Mouse (Mus musculus): ENCODE measurements around the gene Fktn. TPM values are rescaled to one million over a fixed set of nuclear protein-coding genes. Genes with fewer than 3 reads are reported as not detected.

The Fktn gene
- polyA plus RNA-seq, 1 experiment from 2014 or later = 3.1 TPM

Other genes with a start within 250 kb of the Fktn start
- gene Fsd1l, start 82.5 kb upstream of the Fktn start, polyA plus RNA-seq (2015; fragmentation: Nextera tagmentation; extraction: Ambion mirVana) = 1.2 and 2.3 TPM in 2 replicates
- gene Tal2, start 65.7 kb downstream of the Fktn start, polyA plus RNA-seq (2015; fragmentation: Nextera tagmentation; extraction: Ambion mirVana) = not detected in 2 replicates
- 5.2 and 5.5 TPM in 2 replicates for gene Tmem38b, start 112.0 kb downstream of the Fktn start, polyA plus RNA-seq (2015; fragmentation: Nextera tagmentation; extraction: Ambion mirVana)

Data from liver, embryonic 15.5 days (tissue).